Mouse (Mus musculus): ENCODE data around the gene Gm10203. TPM values are rescaled to one million over a fixed set of nuclear protein-coding genes. Genes with fewer than 3 reads are reported as not detected.

The Gm10203 gene
- polyA plus RNA-seq (2015; fragmentation: Illumina TruSeq; extraction: RNeasy Lipid Tissue Mini Kit (QIAGEN cat#74804); ENCODE audit: insufficient read depth, low replicate concordance), result not detected

DNA sequence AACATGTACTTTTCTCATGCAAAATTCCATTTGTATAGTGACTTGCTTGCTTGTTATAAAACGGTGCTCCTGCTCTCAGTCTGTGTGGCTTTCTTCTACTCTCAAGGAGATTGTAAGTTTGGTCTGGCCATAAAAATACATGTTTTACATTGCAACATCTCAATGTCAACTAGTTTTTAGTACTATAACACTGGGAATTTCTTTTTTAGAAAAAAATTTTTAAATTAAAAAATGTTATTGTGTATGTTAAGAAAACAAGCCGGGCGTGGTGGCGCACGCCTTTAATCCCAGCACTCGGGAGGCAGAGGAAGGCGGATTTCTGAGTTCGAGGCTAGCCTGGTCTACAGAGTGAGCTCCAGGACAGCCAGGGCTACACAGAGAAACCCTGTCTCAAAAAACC lies at the start of gene Gm10203:
Gm10203 (plus strand) TSS at position 301 of the 400 bp plus-strand sequence.

DNA sequence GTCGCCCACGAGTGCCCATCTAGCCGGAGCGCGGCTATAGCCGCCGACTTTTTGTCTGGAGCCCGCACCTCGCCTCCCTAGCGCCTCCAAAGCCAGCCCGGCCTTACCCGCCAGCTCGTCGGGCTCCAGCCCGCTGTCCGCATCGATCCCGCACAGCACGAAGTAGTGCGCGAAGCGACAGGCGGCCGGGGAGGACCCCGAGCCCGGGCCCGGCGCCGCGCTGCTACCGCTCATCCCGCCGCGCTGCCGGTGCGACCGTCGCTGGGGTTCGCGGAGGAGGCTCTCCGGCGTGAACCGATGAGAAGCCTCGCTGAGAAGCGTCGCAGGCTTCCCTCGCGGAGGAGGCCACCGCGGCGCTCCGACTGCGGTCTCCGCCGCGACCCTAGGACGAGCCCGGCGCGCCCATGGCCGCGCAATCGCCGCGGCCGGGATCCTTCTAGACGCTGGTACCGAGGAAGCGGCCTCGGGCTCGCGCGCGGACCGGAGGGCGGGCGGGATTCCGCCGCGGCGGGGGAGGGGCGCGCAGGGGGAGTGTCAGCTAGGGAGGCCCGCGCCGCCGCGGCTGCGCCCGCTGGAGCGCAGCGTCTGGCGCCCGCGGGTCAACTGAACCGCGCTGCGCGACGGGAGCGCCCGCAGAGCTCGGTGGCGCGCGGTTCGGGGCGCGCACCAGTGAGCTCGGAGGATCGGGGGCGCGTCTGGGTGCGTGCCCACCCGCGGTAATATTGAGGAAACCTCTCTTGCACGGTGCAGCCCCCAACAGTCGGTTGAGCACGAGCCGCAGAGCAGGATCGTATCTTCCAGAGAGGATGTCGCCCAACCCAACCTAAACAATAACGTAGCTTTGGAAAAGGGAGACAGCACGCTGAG lies 28.7 kb upstream of the Gm10203 start, which contains the start of gene Dennd5b:
Dennd5b (minus strand) TSS at position 605 of the 867 bp plus-strand sequence.

DNA sequence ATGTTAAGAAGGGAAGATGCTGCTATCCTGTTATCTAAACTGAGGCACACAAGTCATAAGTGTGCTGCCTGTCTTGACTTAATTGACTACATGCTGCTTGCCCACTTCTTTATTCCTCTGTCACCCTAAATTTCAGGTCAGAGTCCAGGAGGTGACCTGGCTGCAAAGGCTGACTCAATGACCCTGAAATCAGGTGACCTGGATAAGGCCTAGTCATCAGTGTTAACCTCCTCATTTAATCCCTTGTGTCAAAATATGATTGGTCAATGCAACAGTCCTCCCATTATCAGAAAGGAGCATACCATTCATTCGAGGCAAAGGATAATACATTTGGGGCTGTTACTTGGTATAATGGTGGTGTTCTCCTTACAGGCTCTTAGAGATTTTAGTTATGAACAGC lies 9.5 kb downstream of the Gm10203 start, which contains the start of gene Etfbkmt:
Etfbkmt (plus strand) TSS at position 379 of the 400 bp plus-strand sequence.

Other genes with a start within 250 kb of the Gm10203 start
- gene Caprin2, start 233.9 kb upstream of the Gm10203 start, polyA plus RNA-seq (2015; fragmentation: Illumina TruSeq; extraction: RNeasy Lipid Tissue Mini Kit (QIAGEN cat#74804); ENCODE audit: insufficient read depth, low replicate concordance), result 15.3 TPM
- gene Sinhcaf, start 183.7 kb upstream of the Gm10203 start, polyA plus RNA-seq (2015; fragmentation: Illumina TruSeq; extraction: RNeasy Lipid Tissue Mini Kit (QIAGEN cat#74804); ENCODE audit: insufficient read depth, low replicate concordance), result 50.2 TPM
- 21.1 TPM for gene Dennd5b, start 28.5 kb upstream of the Gm10203 start, polyA plus RNA-seq (2015; fragmentation: Illumina TruSeq; extraction: RNeasy Lipid Tissue Mini Kit (QIAGEN cat#74804); ENCODE audit: insufficient read depth, low replicate concordance)
- 28.7 TPM for gene Etfbkmt, start 9.7 kb downstream of the Gm10203 start, polyA plus RNA-seq (2015; fragmentation: Illumina TruSeq; extraction: RNeasy Lipid Tissue Mini Kit (QIAGEN cat#74804); ENCODE audit: insufficient read depth, low replicate concordance)
- gene Amn1, start 58.5 kb downstream of the Gm10203 start, polyA plus RNA-seq (2015; fragmentation: Illumina TruSeq; extraction: RNeasy Lipid Tissue Mini Kit (QIAGEN cat#74804); ENCODE audit: insufficient read depth, low replicate concordance), result 18.7 TPM
- 85.6 TPM for gene Resf1, start 179.2 kb downstream of the Gm10203 start, polyA plus RNA-seq (2015; fragmentation: Illumina TruSeq; extraction: RNeasy Lipid Tissue Mini Kit (QIAGEN cat#74804); ENCODE audit: insufficient read depth, low replicate concordance)